Mouse (Mus musculus): ENCODE measurements around the gene Nr1d1.
A peak's percentile ranks its signal among the peaks of the same experiment; 100 is the strongest.

The Nr1d1 gene

DNA sequence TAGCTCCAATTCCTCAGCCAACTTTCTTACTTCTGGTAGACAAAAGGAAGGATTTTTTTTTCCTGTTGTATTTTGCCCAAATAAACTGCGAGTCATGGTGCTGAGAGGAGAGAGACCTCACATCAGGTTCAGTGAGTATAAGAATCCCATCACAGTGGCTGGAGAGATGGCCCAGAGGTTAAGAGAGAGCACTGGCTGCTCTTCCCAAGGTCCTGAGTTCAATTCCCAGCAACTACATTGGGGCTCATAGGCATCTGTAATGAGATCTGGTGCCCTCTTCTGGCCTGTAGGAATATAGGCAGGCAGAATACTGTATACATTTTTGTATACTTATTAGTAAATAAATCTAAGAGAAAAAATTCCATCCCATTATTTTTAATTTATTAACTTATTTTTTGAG is 12.6 kb upstream of the Nr1d1 start:
- DNase-seq = no peak

DNA sequence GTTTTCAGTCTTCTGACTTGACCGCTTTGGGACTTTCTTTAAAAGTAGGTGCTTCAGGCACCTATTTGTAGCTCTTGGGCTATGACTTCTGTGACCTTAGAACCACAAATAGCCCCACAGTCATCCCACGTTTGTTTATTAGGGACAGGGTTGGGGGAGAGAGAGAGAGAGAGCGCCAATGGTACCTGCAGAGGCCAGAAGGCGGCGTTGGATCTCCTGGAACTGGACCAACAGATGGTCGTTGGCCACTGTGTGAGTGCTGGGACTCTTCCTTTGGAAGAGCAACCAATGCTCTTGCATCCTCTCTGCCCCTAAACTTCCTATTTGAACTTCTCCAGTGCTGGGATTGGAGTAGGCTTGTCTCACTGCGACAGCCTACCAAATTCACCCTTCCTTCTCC is 12.1 kb upstream of the Nr1d1 start:
- no peak for DNase-seq

DNA sequence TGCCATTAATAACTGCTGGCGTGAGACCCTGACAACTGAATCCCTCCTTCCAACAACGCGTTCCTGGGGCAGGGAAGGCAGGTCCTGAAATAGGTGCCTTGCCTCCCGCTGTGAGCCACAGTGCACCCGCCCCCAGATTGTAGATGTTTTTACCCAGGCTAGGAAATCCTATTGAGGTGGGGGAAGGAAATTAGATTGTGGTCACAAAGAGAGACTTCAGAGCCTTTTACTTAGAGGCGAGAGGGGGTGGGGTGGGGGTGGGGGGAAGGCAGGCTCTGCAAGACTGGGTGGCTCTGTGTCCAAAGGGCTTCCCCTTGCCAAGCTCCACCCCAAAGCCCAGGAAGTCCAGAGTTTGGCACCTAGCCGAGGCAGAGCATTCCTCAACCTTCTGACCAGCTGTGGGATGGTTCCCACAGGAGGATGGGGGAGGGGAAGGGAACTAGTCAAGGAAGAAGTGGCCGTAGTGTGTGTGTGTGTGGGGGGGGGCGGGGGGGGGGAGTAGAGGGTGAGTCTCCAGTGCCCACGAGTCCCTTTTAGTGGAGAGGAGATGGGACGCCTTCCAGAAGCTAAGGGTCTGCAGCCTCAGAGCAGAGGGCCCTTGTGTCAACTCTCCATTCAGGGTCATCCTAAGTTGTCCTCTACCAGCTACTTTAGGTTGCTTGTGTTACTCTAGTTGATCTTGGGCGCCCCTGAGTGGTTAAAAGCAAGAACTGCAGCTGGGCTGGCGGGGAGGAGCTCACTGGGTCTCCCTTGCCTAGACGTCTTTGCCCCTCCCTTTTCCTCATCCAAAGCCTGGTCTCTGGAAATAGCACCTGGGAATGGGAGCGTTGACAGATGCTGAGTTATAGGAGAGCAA is 11.5 kb upstream of the Nr1d1 start:
- peak; percentile 95 for DNase-seq

DNA sequence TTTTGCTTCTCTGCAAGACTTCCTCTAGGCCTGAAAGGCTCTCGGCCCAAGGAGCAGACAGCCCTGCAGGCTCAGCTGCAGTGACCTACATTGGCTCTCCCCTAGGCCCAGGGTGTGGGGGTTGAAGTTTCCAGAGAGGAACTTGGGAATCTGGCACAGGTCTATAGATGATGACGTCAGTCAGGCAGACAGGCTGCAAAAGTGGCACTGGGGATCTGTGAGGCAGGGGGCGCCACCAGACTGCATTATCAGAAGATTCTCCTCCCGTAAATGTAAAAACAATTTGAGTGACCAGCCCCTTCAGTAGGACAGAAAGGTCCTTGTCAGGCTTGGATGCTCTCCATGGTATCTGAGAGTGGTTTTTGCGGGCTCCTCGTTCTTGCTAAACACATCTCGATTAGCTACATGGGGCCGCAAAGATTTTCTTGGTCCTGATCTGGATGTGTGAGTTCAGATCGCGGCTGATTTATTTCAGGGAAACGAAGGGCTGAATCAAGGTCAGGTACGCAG is 10.7 kb upstream of the Nr1d1 start:
- peak; percentile 91 for DNase-seq

DNA sequence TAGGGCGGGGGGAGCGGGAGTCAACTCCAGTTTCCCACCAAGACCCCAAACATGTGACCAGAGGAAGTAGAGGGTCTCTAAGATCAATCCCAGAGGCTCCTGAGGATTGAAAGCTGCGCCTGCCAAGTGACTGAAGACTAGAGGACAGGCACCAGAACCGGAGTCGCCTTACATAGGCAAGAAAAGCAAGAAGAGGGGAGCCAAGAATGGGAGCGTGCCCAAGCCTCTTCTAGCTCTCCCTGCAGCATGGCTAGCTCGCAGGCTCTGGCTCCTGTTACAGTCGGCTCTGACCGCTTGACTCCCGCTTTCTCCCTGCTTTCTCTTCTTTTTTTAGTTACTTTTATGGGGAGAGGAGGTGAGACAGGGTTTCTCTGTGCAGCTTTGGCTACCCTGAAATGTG is 10.1 kb upstream of the Nr1d1 start:
- DNase-seq = peak; percentile 8

DNA sequence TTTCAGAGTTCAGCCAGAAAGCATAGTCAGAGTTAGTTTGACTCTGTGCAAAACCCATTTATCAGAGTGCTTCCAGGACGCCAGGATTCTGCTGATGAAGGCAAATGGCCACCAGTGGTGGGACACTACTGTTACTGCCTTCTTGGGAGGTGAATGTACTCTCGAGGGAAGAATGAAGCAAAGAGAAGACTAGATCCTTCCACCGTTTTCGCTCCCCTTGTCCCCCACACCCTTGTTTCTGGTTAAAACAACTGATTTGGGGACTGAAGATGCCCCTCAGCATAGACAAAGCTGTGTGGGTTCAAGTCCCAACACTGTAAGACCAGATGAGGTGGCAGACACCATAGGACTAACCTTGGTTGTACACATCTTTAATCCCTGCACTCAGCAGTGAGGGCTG is 9.0 kb upstream of the Nr1d1 start:
- DNase-seq = no peak

DNA sequence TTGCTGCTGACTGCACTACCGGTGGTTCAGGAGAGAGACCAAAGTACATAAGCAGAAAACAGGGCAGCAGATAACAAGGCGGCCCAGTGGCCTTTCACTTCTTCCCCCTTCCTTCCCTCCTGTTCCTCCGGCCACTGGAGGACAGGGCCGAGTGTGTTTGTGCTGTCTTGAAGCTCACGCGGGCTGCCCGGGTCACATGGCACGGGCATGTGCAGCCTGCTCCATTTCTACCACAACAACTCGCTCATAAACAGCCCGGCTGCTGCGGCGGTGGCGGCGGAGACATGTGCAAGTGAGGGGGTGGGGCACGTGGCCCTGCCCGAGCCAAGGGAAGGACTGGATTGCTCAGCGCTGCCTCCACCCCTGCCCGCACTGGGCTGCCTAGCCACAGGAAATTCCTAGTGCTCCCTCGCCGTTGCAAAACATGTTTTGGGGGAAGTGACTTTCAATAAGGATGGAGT is 8.1 kb upstream of the Nr1d1 start:
- DNase-seq = peak; percentile 99

- DNase-seq = no peak
Observed at GRCm38 (mm10) chr11:98782651-98783235, 7.6 kb upstream of the Nr1d1 start.

- peak; percentile 86 for DNase-seq
Observed at GRCm38 (mm10) chr11:98781851-98782512, 6.8 kb upstream of the Nr1d1 start.

- DNase-seq = no peak
Observed at GRCm38 (mm10) chr11:98777888-98778287, 2.8 kb upstream of the Nr1d1 start.

DNA sequence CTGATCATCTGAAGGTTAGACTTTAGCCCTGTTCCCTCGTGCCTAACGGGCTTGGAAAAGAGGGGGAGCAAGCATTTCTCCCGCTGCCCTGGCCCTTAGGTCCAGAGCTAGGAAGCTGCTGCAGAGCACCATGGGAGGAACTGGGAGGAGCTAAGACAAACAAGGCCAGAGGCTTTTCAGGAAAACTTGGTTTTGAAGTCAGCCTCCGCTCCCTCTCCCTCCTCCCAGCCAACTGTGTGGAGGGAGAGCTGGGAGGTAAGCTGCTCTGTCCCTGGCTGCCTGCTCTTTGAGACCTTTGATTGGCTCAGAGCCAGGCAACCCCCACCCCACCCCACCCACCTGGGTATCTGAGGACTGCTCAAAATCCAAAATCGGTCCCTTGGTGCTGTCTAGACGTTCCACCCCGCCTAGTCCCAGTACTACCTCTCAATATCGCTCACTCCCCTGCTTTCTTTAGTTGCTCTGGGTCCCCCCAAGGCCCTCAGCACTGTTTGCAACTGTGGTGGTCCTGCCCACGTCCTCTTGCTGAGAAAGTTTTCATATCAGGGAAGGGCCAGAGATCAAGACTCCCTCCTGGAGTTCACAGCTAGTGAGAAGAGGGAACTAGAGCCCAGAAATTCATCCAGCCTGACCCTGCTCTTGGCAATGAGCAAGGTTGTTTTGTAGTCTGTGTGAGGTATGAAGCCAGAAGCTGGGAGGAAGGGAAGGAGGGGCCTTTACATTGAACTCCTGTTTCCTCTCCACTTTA is 1.9 kb upstream of the Nr1d1 start:
- DNase-seq = no peak

- no peak for DNase-seq
Observed at GRCm38 (mm10) chr11:98776052-98776764, 1.1 kb upstream of the Nr1d1 start.

DNA sequence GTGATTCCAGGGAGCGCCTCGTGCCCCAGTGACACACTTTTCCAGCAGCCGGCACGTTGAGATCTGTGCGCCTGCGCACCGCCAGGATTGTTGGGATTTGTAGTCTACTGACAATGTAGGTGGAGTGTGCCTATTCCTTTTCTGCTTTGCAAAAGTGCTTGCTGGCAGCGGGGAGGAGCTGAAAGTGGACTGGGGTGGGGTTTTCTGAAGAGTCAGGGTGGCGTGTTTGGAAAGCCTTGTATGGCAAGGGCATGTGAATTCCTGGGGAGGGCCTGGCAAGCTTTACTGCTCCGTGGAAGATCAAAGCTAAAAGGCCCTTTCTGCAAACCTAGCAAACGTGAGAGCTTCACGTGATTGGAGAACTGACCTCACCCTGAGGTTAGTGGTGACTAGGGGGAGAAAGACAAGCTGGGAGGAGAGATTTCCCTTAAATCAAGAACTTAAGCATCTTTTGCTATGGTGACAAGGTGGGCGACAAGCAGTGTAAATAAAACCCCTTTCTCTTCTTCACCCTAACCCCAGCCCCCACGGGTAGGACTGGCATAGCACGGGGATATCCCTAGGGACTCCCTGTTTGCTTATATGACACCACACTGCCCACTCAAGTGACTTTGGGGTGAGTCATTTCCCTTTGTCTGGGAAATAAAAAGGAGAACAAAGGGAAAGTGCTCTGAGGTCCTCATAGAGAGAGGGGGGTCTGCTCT is 367 bp upstream of the Nr1d1 start:
- DNase-seq = peak; percentile 100

DNA sequence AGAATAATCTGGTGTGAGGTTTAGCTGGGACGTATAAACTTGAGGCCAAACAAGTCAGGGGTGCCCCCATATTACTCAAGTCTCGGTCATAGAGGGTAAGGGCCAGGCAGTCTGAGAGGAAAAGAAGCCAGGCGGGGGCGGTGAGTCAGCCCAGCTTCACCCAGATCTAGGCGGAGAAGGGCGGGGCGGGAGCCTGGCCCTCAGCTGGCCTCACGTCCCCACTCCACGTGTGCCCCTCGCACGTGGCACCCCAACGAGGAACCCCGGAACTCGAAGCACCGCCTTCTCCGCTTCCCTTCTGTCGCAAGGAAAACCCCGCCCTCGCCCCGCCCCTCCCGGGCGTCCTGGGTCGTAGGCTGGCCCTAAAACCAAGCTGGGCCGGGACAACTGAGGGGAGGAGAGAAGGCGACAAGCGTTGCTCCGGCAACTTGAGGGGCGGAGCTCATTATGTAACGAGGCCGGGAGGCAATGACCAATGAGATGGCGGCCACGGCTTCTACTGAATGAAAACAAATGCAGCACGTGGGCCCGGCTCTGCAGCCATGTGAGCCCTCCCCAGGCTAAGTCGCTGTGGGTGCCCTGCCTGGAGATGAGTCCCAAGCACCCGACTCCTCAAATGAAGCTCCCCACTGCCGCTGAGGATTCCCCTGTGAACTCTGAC is 1.4 kb downstream of the Nr1d1 start:
- DNase-seq = peak; percentile 100

GRCm38 (mm10) chr11:98772667-98773171 is 2.4 kb downstream of the Nr1d1 start:
- DNase-seq = peak; percentile 67

GRCm38 (mm10) chr11:98771844-98772525 is 3.1 kb downstream of the Nr1d1 start:
- DNase-seq = peak; percentile 25

DNA sequence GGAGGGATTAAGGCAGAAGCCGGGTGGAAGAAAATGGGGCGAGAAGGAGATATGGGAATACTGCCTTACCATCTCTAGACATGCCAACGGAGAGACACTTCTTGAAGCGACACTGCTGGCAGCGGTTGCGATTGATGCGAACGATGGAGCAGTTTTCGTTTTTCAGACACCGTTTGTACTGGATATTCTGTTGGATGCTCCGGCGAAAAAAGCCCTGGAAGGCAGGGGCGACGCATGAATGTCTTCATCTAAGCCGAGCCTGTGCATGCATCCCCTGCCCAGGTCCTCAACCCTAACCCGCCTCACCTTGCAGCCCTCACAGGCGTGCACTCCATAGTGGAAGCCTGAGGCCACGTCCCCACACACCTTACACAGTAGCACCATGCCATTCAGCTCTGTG is 4.0 kb downstream of the Nr1d1 start:
- DNase-seq = peak; percentile 38

DNA sequence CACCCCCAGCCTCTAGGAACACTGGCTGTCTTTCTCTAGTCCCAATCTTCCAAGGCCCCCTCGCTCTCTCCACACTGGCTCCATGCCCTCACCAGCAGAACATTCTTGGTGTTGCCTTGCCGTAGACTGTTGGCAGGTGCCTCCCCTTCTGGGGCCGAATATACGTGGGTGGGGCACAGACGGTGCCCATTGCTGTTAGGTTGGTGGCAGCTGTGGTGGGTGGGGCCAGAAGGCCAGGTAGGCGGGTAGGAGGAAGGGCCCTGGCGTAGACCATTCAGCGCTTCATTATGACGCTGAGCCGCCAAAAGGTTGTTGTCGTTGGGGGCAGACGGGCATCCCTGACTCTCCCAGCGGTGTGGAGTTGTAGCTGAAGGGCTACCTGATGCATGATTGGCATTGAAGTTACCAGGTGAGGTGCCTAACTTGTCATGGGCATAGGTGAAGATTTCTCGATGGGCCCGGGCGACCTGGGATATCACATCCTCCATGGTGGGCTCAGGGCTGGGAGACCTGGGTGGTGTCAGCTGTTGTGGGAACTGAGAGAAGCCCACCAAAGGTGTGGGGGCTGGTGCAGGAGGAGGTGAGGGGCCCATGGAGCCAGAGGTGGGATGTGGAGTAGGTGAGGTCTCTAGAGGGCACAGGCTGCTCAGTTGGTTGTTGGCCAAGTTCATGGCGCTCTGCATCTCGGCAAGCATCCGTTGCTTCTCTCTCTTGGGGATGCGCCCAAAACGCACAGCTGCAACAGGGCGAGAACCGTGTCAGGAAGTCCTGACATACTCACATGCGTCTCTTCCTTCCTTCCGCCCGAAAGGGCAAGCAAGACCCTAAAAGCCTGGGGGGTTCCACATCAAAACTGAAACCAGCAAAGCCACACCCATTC is 4.8 kb downstream of the Nr1d1 start:
- peak; percentile 85 for DNase-seq

All from layer of hippocampus, adult 9-11 months (tissue).